Comparison of ENCODE assay signal across 17 mouse cellular contexts in the genomic region with DNA sequence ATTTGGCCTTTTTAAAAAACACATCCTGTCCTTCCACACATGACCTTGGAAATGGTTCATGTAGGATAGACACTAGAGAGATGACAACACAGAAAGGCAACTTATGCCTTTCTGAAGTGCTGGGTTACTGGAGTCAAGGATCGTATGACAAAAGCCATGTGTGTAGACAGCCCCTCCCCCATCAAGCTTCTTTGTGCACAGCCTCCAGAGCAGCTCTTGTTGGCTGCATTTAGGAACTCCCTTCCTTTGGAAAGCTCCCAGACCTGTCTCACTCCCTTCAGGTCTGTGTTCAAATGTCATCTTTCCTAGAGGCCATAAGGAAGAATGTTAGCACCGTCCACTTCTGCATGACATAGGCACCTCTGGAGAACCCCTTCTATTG. TPM values are rescaled to one million over a fixed set of nuclear protein-coding genes. Genes with fewer than 3 reads are reported as not detected.
A peak's percentile ranks its signal among the peaks of the same experiment; 100 is the strongest.
DNase-seq lines count a peak whose midpoint lies in the region; ATAC-seq and TF ChIP-seq lines count a peak whose summit lies in the region.
"Had no signal": no experiment of that assay in that cellular context is flagged by ENCODE, and none has a peak within 500 bp of the region (broad histone marks: within the 10 kb centered on the region; RNA-seq: fewer than 3 reads in every experiment).

No protein-coding gene starts in this region.

- 64% methylated on average over 2 of the region's 2 CpGs for WGBS in forebrain, postnatal 0 days
- 77% methylated on average over 2 of the region's 2 CpGs for WGBS in forebrain, embryonic 13.5 days
- WGBS in kidney, embryonic 15.5 days, result 62% methylated on average over 2 of the region's 2 CpGs
- WGBS in hindbrain, embryonic 15.5 days, result 63% methylated on average over 2 of the region's 2 CpGs

- no peaks in the 10 kb centered on the region for H3K36me3 ChIP-seq in forebrain, postnatal 0 days (ENCODE audit: insufficient read depth)
- H3K36me3 ChIP-seq in forebrain, embryonic 13.5 days (ENCODE audit: poor library complexity, severe bottlenecking), result no peaks in the 10 kb centered on the region
- no peaks in the 10 kb centered on the region for H3K36me3 ChIP-seq in kidney, embryonic 15.5 days
- no peaks in the 10 kb centered on the region for H3K36me3 ChIP-seq in hindbrain, embryonic 15.5 days
- H3K36me3 ChIP-seq: G1E; heart, embryonic 10.5 days; neural tube, embryonic 12.5 days had no signal

- no peak for DNase-seq in forebrain, postnatal 0 days
- DNase-seq in kidney, postnatal 10 days, result peak; percentile 7
- peak; percentile 34 for DNase-seq in brain, embryonic 14.5 days (ENCODE audit: low read depth)
- DNase-seq in thymus, postnatal 36 days, result no peak
- DNase-seq: cerebellum, adult 11 months; heart, postnatal 36 days; thymus, adult 18-20 months had no signal

- no peaks in the 10 kb centered on the region for H3K4me1 ChIP-seq in forebrain, postnatal 0 days (ENCODE audit: insufficient read depth)
- H3K4me1 ChIP-seq in forebrain, embryonic 13.5 days, result no peaks in the 10 kb centered on the region
- H3K4me1 ChIP-seq in kidney, embryonic 15.5 days, result 0 out of 2 replicates have a peak, but pooled peaks cover 3% of the 10 kb centered on the region
- H3K4me1 ChIP-seq in hindbrain, embryonic 15.5 days (replicated peaks), result peaks cover 3% of the 10 kb centered on the region; the same call in 1 of the 2 replicates
- H3K4me1 ChIP-seq: heart, embryonic 10.5 days; neural tube, embryonic 12.5 days had no signal

- no peak overlapping the region for H3K9ac ChIP-seq in forebrain, postnatal 0 days
- no peak overlapping the region for H3K9ac ChIP-seq in forebrain, embryonic 13.5 days
- H3K9ac ChIP-seq in kidney, embryonic 15.5 days, result no peak overlapping the region
- H3K9ac ChIP-seq in hindbrain, embryonic 15.5 days, result no peak overlapping the region
- H3K9ac ChIP-seq: liver, embryonic 14.5 days; neural tube, embryonic 12.5 days had no signal

- no peak overlapping the region for H3K27ac ChIP-seq in forebrain, postnatal 0 days (ENCODE audit: low read depth, low read length)
- H3K27ac ChIP-seq in forebrain, embryonic 13.5 days, result no peak overlapping the region
- H3K27ac ChIP-seq in kidney, embryonic 15.5 days, result no peak overlapping the region
- H3K27ac ChIP-seq in hindbrain, embryonic 15.5 days (replicated peaks), result no peak overlapping the region
- H3K27ac ChIP-seq: heart, embryonic 10.5 days; liver, embryonic 14.5 days; neural tube, embryonic 12.5 days had no signal

- H3K9me3 ChIP-seq in forebrain, postnatal 0 days (ENCODE audit: low read length), result no peaks in the 10 kb centered on the region
- no peaks in the 10 kb centered on the region for H3K9me3 ChIP-seq in forebrain, embryonic 13.5 days (replicated peaks)
- H3K9me3 ChIP-seq in kidney, embryonic 15.5 days (replicated peaks), result 0 out of 2 replicates have a peak, but pooled peaks cover 3% of the 10 kb centered on the region
- H3K9me3 ChIP-seq in hindbrain, embryonic 15.5 days, result no peaks in the 10 kb centered on the region
- H3K9me3 ChIP-seq: heart, embryonic 10.5 days had no signal

- peak; percentile 23; the same call in 1 of the 2 replicates for ATAC-seq in forebrain, postnatal 0 days
- ATAC-seq in forebrain, embryonic 13.5 days, result no peak
- ATAC-seq in kidney, embryonic 15.5 days (replicated peaks; ENCODE audit: low FRiP score), result no peak
- ATAC-seq in hindbrain, embryonic 15.5 days (ENCODE audit: low FRiP score, low read depth), result 0 out of 2 replicates have a peak, but pooled peaks have one; percentile 12
- ATAC-seq: forebrain, embryonic 16.5 days; intestine, postnatal 0 days had no signal

- TF ChIP-seq CTCF in forebrain, postnatal 0 days (IDR thresholded peaks at IDR 0.05; ENCODE audit: low read depth), result no peak
- TF ChIP-seq CTCF in brain, embryonic 14.5 days (IDR thresholded peaks at IDR 0.05; ENCODE audit: borderline replicate concordance, extremely low read depth, insufficient read depth, insufficient read length), result no peak

- H3K4me2 ChIP-seq in forebrain, postnatal 0 days (ENCODE audit: low read depth), result no peak overlapping the region
- H3K4me2 ChIP-seq in forebrain, embryonic 13.5 days, result no peak overlapping the region
- no peak overlapping the region for H3K4me2 ChIP-seq in kidney, embryonic 15.5 days
- no peak overlapping the region for H3K4me2 ChIP-seq in hindbrain, embryonic 15.5 days
- H3K4me2 ChIP-seq: neural tube, embryonic 12.5 days had no signal

- H3K27me3 ChIP-seq in forebrain, postnatal 0 days (ENCODE audit: insufficient read depth, low read length), result peaks cover 7% of the 10 kb centered on the region
- peaks cover 37% of the 10 kb centered on the region for H3K27me3 ChIP-seq in forebrain, embryonic 13.5 days
- no peaks in the 10 kb centered on the region for H3K27me3 ChIP-seq in kidney, embryonic 15.5 days
- H3K27me3 ChIP-seq in hindbrain, embryonic 15.5 days, result no peaks in the 10 kb centered on the region
- H3K27me3 ChIP-seq: neural tube, embryonic 12.5 days had no signal

- H3K4me3 ChIP-seq in forebrain, postnatal 0 days (ENCODE audit: low read depth, low read length), result no peak overlapping the region
- no peak overlapping the region for H3K4me3 ChIP-seq in forebrain, embryonic 13.5 days
- no peak overlapping the region for H3K4me3 ChIP-seq in kidney, embryonic 15.5 days (replicated peaks)
- no peak overlapping the region for H3K4me3 ChIP-seq in hindbrain, embryonic 15.5 days
- H3K4me3 ChIP-seq: heart, embryonic 10.5 days; neural tube, embryonic 12.5 days had no signal

- no peak for TF ChIP-seq POLR2A in brain, embryonic 14.5 days (IDR thresholded peaks at IDR 0.05; ENCODE audit: borderline replicate concordance, extremely low read depth, insufficient read depth, insufficient read length, poor library complexity, severe bottlenecking)

RNA-seq across cellular contexts. Expression of a gene that starts 57.7 kb away (rescaled TPM):
- 220 and 230 TPM in 2 replicates for total RNA-seq in forebrain, postnatal 0 days (2014; rRNA removed)
- 513 and 516 TPM in 2 replicates for polyA plus RNA-seq in forebrain, postnatal 0 days (2015; fragmentation: Nextera tagmentation; extraction: Ambion mirVana)
- 143 and 203 TPM in 2 replicates for polyA plus RNA-seq in forebrain, embryonic 13.5 days (2015; fragmentation: Nextera tagmentation; extraction: Ambion mirVana)
- 1.4 TPM in 1 of 2 replicates, not detected in the other for polyA plus RNA-seq in kidney, embryonic 15.5 days (2015; fragmentation: Nextera tagmentation; extraction: Ambion mirVana)
- 180 and 239 TPM in 2 replicates for polyA plus RNA-seq in brain, embryonic 14.5 days (2012; rRNA removed)
- polyA plus RNA-seq in hindbrain, embryonic 15.5 days (2015; fragmentation: Nextera tagmentation; extraction: Ambion mirVana), result 271 and 279 TPM in 2 replicates
- total RNA-seq: G1E; gastrocnemius, adult 8-10 months; heart, postnatal 36 days had no signal
- polyA plus RNA-seq: G1E had no signal

Comparison
In these comparisons a context has a peak if more than half of its experiments do, and no peak if none do; other contexts are left out.
1. ATAC-seq: peak in forebrain, postnatal 0 days (single experiment) and hindbrain, embryonic 15.5 days (single experiment); none in forebrain, embryonic 13.5 days (single experiment) and kidney, embryonic 15.5 days (single experiment).
2. DNase-seq: peak in kidney, postnatal 10 days (single experiment) and brain, embryonic 14.5 days (single experiment); none in forebrain, postnatal 0 days (single experiment) and thymus, postnatal 36 days (0 of 2).
3. RNA of a gene that starts 57.7 kb away (polyA plus RNA-seq): 513 to 516 TPM in forebrain, postnatal 0 days, 271 to 279 TPM in hindbrain, embryonic 15.5 days, 180 to 239 TPM in brain, embryonic 14.5 days and 143 to 203 TPM in forebrain, embryonic 13.5 days; 1.4 TPM in kidney, embryonic 15.5 days; every median in the first group is over 10 times any median in the second.